Mouse (Mus musculus): ENCODE data around the gene Ccr7. TPM values are rescaled to one million over a fixed set of nuclear protein-coding genes. Genes with fewer than 3 reads are reported as not detected.

Gene Ccr7
- polyA plus RNA-seq, 1 experiment from 2014 or later = 1.3 TPM

GRCm38 (mm10) chr11:99142493-99143095, 12.3 kb downstream of the Ccr7 start:
- Histone ChIP-seq H3K27me3 (ENCODE audit: low read depth, poor library complexity, severe bottlenecking) (no peaks in the 10 kb centered on the region), H3K36me3 (0 out of 2 replicates have a peak, but pooled peaks cover 2% of the 10 kb centered on the region), H3K4me3 (no peak overlapping the region), H3K27ac (peak overlapping the region; percentile 94), H3K4me1 (peaks cover 79% of the 10 kb centered on the region), H3K9me3 (replicated peaks) (no peaks in the 10 kb centered on the region)
- no peak for DNase-seq (ENCODE audit: low spot score)
- WGBS = 82% methylated on average over 18 of the region's 18 CpGs

GRCm38 (mm10) chr11:99142046-99142445, 12.8 kb downstream of the Ccr7 start:
- Histone ChIP-seq H3K27ac (peak overlapping the region; percentile 94), H3K4me3 (no peak overlapping the region), H3K27me3 (ENCODE audit: low read depth, poor library complexity, severe bottlenecking) (no peaks in the 10 kb centered on the region), H3K36me3 (0 out of 2 replicates have a peak, but pooled peaks cover 2% of the 10 kb centered on the region), H3K4me1 (peaks cover 73% of the 10 kb centered on the region), H3K9me3 (replicated peaks) (no peaks in the 10 kb centered on the region)
- 72% methylated on average over 6 of the region's 6 CpGs for WGBS
- DNase-seq (ENCODE audit: low spot score) = no peak

- H3K9me3 ChIP-seq (replicated peaks) = no peaks in the 10 kb centered on the region
- 61% methylated on average over 7 of the region's 7 CpGs for WGBS
- H3K27ac ChIP-seq = peak overlapping the region; percentile 94
- no peak for DNase-seq (ENCODE audit: low spot score)
- H3K27me3 ChIP-seq (ENCODE audit: low read depth, poor library complexity, severe bottlenecking) = no peaks in the 10 kb centered on the region
- peaks cover 73% of the 10 kb centered on the region for H3K4me1 ChIP-seq
- no peak overlapping the region for H3K4me3 ChIP-seq
- 0 out of 2 replicates have a peak, but pooled peaks cover 2% of the 10 kb centered on the region for H3K36me3 ChIP-seq
These were observed 13.3 kb downstream of the Ccr7 start for GRCm38 (mm10) chr11:99141600-99141999.

GRCm38 (mm10) chr11:99138976-99139375, 15.9 kb downstream of the Ccr7 start:
- 82% methylated on average over 9 of the region's 9 CpGs for WGBS
- peak overlapping the region; percentile 61 for H3K27ac ChIP-seq
- no peak for DNase-seq (ENCODE audit: low spot score)
- no peak overlapping the region for H3K4me3 ChIP-seq
- H3K9me3 ChIP-seq (replicated peaks) = no peaks in the 10 kb centered on the region
- no peaks in the 10 kb centered on the region for H3K36me3 ChIP-seq
- H3K4me1 ChIP-seq = peaks cover 73% of the 10 kb centered on the region
- no peaks in the 10 kb centered on the region for H3K27me3 ChIP-seq (ENCODE audit: low read depth, poor library complexity, severe bottlenecking)

- peaks cover 73% of the 10 kb centered on the region for H3K4me1 ChIP-seq
- no peak for DNase-seq (ENCODE audit: low spot score)
These were observed 17.5 kb downstream of the Ccr7 start for GRCm38 (mm10) chr11:99137385-99137784.

GRCm38 (mm10) chr11:99136961-99137360, 17.9 kb downstream of the Ccr7 start:
- H3K36me3 ChIP-seq = no peaks in the 10 kb centered on the region
- 69% methylated on average over 4 of the region's 4 CpGs for WGBS
- H3K27ac ChIP-seq = peak overlapping the region; percentile 88
- H3K27me3 ChIP-seq (ENCODE audit: low read depth, poor library complexity, severe bottlenecking) = no peaks in the 10 kb centered on the region
- H3K4me3 ChIP-seq = no peak overlapping the region
- H3K4me1 ChIP-seq = peaks cover 73% of the 10 kb centered on the region
- no peak for DNase-seq (ENCODE audit: low spot score)
- H3K9me3 ChIP-seq (replicated peaks) = no peaks in the 10 kb centered on the region

More at GRCm38 (mm10) chr11:99137385-99137784, 17.5 kb downstream of the Ccr7 start:
- H3K27ac ChIP-seq = peak overlapping the region; percentile 32; the same call in 1 of the 2 replicates
- no peaks in the 10 kb centered on the region for H3K27me3 ChIP-seq (ENCODE audit: low read depth, poor library complexity, severe bottlenecking)
- no peaks in the 10 kb centered on the region for H3K9me3 ChIP-seq (replicated peaks)
- H3K4me3 ChIP-seq = no peak overlapping the region
- H3K36me3 ChIP-seq = no peaks in the 10 kb centered on the region
- 86% methylated on average over 4 of the region's 4 CpGs for WGBS

- H3K27ac ChIP-seq = peak overlapping the region; percentile 88
- 48% methylated on average over 3 of the region's 3 CpGs for WGBS
These were observed 18.5 kb downstream of the Ccr7 start for GRCm38 (mm10) chr11:99136361-99136760.

GRCm38 (mm10) chr11:99135047-99135440, 19.8 kb downstream of the Ccr7 start:
- H3K27me3 ChIP-seq (ENCODE audit: low read depth, poor library complexity, severe bottlenecking) = no peaks in the 10 kb centered on the region
- DNase-seq (ENCODE audit: low spot score) = no peak
- peak overlapping the region; percentile 88 for H3K27ac ChIP-seq
- H3K4me3 ChIP-seq = peak overlapping the region; percentile 22
- peaks cover 79% of the 10 kb centered on the region for H3K4me1 ChIP-seq
- no peaks in the 10 kb centered on the region for H3K9me3 ChIP-seq (replicated peaks)
- H3K36me3 ChIP-seq = no peaks in the 10 kb centered on the region
- WGBS = 50% methylated on average over 8 of the region's 8 CpGs

More at GRCm38 (mm10) chr11:99136361-99136760, 18.5 kb downstream of the Ccr7 start:
- DNase-seq (ENCODE audit: low spot score) = no peak
- no peaks in the 10 kb centered on the region for H3K27me3 ChIP-seq (ENCODE audit: low read depth, poor library complexity, severe bottlenecking)
- no peak overlapping the region for H3K4me3 ChIP-seq
- H3K4me1 ChIP-seq = peaks cover 73% of the 10 kb centered on the region
- H3K9me3 ChIP-seq (replicated peaks) = no peaks in the 10 kb centered on the region
- no peaks in the 10 kb centered on the region for H3K36me3 ChIP-seq

GRCm38 (mm10) chr11:99134266-99135046, 20.4 kb downstream of the Ccr7 start:
- DNase-seq (ENCODE audit: low spot score) = peak; percentile 71
- Histone ChIP-seq H3K27me3 (ENCODE audit: low read depth, poor library complexity, severe bottlenecking) (no peaks in the 10 kb centered on the region), H3K36me3 (no peaks in the 10 kb centered on the region), H3K9me3 (replicated peaks) (no peaks in the 10 kb centered on the region), H3K4me3 (peak overlapping the region; percentile 22), H3K4me1 (peaks cover 81% of the 10 kb centered on the region), H3K27ac (peak overlapping the region; percentile 88)
- WGBS = 30% methylated on average over 15 of the region's 15 CpGs

- Histone ChIP-seq H3K4me3 (no peak overlapping the region), H3K9me3 (replicated peaks) (no peaks in the 10 kb centered on the region), H3K4me1 (peaks cover 82% of the 10 kb centered on the region), H3K27me3 (ENCODE audit: low read depth, poor library complexity, severe bottlenecking) (no peaks in the 10 kb centered on the region), H3K27ac (peak overlapping the region; percentile 88), H3K36me3 (no peaks in the 10 kb centered on the region)
- DNase-seq (ENCODE audit: low spot score) = peak; percentile 62
- WGBS = 5% methylated on average over 5 of the region's 5 CpGs
These were observed 21.5 kb downstream of the Ccr7 start for GRCm38 (mm10) chr11:99133285-99133897.

GRCm38 (mm10) chr11:99132091-99132730, 22.7 kb downstream of the Ccr7 start:
- Histone ChIP-seq H3K27me3 (ENCODE audit: low read depth, poor library complexity, severe bottlenecking) (no peaks in the 10 kb centered on the region), H3K4me1 (peaks cover 94% of the 10 kb centered on the region), H3K27ac (peak overlapping the region; percentile 88), H3K4me3 (peak overlapping the region; percentile 41), H3K9me3 (replicated peaks) (no peaks in the 10 kb centered on the region), H3K36me3 (no peaks in the 10 kb centered on the region)
- WGBS = 3% methylated on average over 11 of the region's 11 CpGs
- DNase-seq (ENCODE audit: low spot score) = peak; percentile 81

GRCm38 (mm10) chr11:99131463-99131840, 23.4 kb downstream of the Ccr7 start:
- Histone ChIP-seq H3K9me3 (replicated peaks) (no peaks in the 10 kb centered on the region), H3K4me1 (peaks cover 96% of the 10 kb centered on the region), H3K27ac (peak overlapping the region; percentile 88), H3K27me3 (ENCODE audit: low read depth, poor library complexity, severe bottlenecking) (no peaks in the 10 kb centered on the region), H3K36me3 (no peaks in the 10 kb centered on the region), H3K4me3 (peak overlapping the region; percentile 41)
- 21% methylated on average over 12 of the region's 12 CpGs for WGBS
- DNase-seq (ENCODE audit: low spot score) = no peak

All from limb, embryonic 10.5 days (tissue).